Mouse (Mus musculus) C2C12 (cell line): ENCODE results near the gene Fkbp1a. TPM values are rescaled to one million over a fixed set of nuclear protein-coding genes. Genes with fewer than 3 reads are reported as not detected.

Source experiments
- H3K27me3 ChIP-seq: one replicate; pipeline ENCODE4 v1.6.1; 2011; ENCODE audit not compliant: control insufficient read depth, insufficient read depth, insufficient read length
- H3K36me3 ChIP-seq: one replicate; pipeline ENCODE4 v1.6.1; 2011; ENCODE audit not compliant: control insufficient read depth, insufficient read depth
- H3K4me3 ChIP-seq: one replicate; pipeline ENCODE4 v1.5.1; 2011; ENCODE audit warnings: mild to moderate bottlenecking, control low read depth; ENCODE audit not compliant: poor library complexity, insufficient read depth, severe bottlenecking
- H3K79me2 ChIP-seq: one replicate; pipeline ENCODE4 v1.6.1; 2011; ENCODE audit not compliant: control insufficient read depth, insufficient read depth
- H3K79me3 ChIP-seq: one replicate; pipeline ENCODE4 v1.6.1; 2011; ENCODE audit warnings: low read depth, control low read depth
- H3ac ChIP-seq: one replicate; pipeline ENCODE3; 2011; ENCODE audit warnings: low read depth; ENCODE audit not compliant: control insufficient read depth, insufficient read length
- CEBPB ChIP-seq: IDR thresholded peaks from one replicate; pipeline ENCODE4 v1.6.1; 2011; ENCODE audit warnings: low read depth, mild to moderate bottlenecking, control low read depth, moderate library complexity
- CTCF ChIP-seq: IDR thresholded peaks from one replicate; pipeline ENCODE4 v1.5.1; 2011; ENCODE audit not compliant: control insufficient read depth, insufficient read depth, insufficient read length
- FOSL1 ChIP-seq: IDR thresholded peaks from one replicate; pipeline ENCODE4 v1.8.0; 2011; ENCODE audit warnings: mild to moderate bottlenecking, low read length; ENCODE audit not compliant: poor library complexity, insufficient read depth, severe bottlenecking
- MAX ChIP-seq: IDR thresholded peaks from one replicate; pipeline ENCODE4 v1.6.1; 2011; ENCODE audit warnings: mild to moderate bottlenecking, control low read depth
- MYOD1 ChIP-seq: IDR thresholded peaks from one replicate; pipeline ENCODE4 v1.6.1; 2011; ENCODE audit warnings: low read depth; ENCODE audit not compliant: control insufficient read depth, insufficient read length
- MYOG ChIP-seq: IDR thresholded peaks from one replicate; pipeline ENCODE4 v1.6.1; 2011; ENCODE audit not compliant: control insufficient read depth, insufficient read length; ENCODE audit errors: extremely low read depth
- USF1 ChIP-seq: IDR thresholded peaks from one replicate; pipeline ENCODE4 v1.6.1; 2011; ENCODE audit warnings: low read depth, mild to moderate bottlenecking, control low read depth, moderate library complexity
- long read RNA-seq, 2 experiments: library from polyadenylated mRNA; unstranded; transcript quantifications; one replicate each; pipeline ENCODE4 v2.0.0; 2019 to 2020
- polyA plus RNA-seq: library from polyadenylated mRNA; unstranded; fragments of >200 nt; fragmentation: generic; extraction: Trizol; gene quantifications from one replicate; pipeline ENCODE4 v1.2.1, GENCODE M21; 2012; ENCODE audit warnings: missing spikeins

The Fkbp1a gene
- 595 TPM for polyA plus RNA-seq
- long read RNA-seq, experiment 1, transcript Fkbp1a-201 (5 exons, 1,658 nt): major isoform, 513 of 587 reads
- long read RNA-seq, experiment 1, transcript Fkbp1a-210 (4 exons, 438 nt): minor isoform, 5 of 587 reads
- long read RNA-seq, experiment 1, partial matches to known transcripts: 22 of 587 reads
- long read RNA-seq, experiment 1, other reads (novel, unspliced or antisense): 46 of 587 reads
- long read RNA-seq, experiment 2, transcript Fkbp1a-210 (4 exons, 438 nt): minor isoform, 9 of 1,702 reads
- long read RNA-seq, experiment 2, transcript Fkbp1a-201 (5 exons, 1,658 nt): major isoform, 1,555 of 1,702 reads
- long read RNA-seq, experiment 2, partial matches to known transcripts: 11 of 1,702 reads
- long read RNA-seq, experiment 2, other reads (novel, unspliced or antisense): 117 of 1,702 reads

DNA sequence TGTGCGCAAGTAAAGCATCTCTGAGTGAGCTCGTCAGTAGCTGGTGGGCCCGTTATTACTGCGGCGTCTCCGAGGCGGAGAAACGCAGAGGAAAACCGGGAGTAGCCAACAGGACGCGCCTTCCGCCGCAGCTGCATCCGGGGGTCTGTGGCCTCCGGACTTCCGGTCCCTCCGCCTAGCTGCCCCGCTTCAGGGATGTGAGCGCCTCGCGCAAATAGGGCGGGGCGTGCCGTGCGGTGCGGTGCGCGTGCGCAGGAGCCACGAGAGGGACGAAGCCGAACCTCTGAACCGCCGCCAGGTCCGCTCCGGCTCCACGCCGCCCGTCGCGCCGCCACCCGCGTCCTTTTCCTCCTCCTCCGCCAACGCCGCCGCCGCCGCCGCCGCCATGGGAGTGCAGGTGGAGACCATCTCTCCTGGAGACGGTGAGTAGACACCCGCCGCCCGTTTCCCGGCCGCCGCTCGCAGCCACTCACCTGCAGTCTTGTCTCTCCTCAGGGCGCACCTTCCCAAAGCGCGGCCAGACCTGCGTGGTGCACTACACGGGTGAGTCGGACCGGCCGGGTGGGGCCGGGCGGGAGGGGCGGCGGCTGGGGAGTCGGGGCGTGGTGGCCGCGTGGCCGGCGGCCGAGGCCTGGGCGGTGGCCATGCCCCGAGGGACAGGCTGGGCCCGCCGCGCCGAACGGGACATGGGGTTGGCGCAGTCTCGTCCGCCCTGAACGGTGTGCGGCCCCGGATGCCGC, at the start of gene Fkbp1a:
Gene Fkbp1a (plus strand): TSS at position 161 of the 740 bp plus-strand sequence.
- Histone ChIP-seq H3K27me3 (no peaks in the 10 kb centered on the region), H3ac (peak within 1 kb of the TSS; percentile 94), H3K79me3 (peaks cover 47% of the 10 kb centered on the region), H3K79me2 (peaks cover 50% of the 10 kb centered on the region), H3K36me3 (peaks cover 39% of the 10 kb centered on the region), H3K4me3 (peak within 1 kb of the TSS; percentile 81)
- TF ChIP-seq FOSL1: no peak
- peak; percentile 79 for TF ChIP-seq MAX
- peak; percentile 23 for TF ChIP-seq MYOD1

DNA sequence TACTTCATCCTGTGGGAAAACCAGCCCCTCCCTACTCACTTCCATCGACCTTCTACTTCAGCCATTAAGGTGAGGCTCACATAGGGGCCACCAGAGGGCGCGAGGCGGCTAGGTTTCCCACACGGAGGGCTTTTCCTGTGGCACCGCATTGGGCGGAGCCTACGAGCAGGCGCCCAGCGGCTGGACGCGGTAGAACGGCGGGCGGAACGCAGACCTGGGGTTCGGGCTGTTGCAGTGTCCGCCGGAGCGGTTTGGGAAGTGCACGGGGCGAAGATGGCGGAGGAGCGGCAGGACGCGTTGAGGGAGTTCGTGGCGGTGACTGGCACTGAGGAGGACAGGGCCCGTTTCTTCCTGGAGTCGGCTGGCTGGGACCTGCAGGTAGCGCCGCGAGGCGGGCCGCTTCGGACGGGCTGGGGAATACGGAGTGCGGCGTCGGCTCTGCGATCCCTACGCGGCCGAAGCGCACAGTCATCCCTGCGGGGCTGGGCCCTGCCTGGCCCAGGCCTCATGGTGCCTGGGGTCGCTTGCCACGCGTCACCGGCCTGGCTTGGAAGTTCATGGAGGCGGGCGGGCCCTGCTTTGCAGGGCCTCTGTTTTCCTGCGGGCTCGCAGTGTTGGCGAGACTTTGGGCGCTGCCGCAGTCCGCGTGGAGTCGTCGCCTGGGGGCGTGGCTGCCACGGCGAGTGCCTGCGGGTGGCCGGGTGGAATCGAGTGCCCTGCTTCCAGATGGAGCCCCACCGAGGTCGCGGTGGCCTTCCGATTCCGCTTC, 48.1 kb upstream of the Fkbp1a start, which contains the start of gene Nsfl1c:
Gene Nsfl1c (plus strand): TSS at position 148 of the 769 bp plus-strand sequence.
- Histone ChIP-seq H3K79me3 (peaks cover 40% of the 10 kb centered on the region), H3K36me3 (peaks cover 35% of the 10 kb centered on the region), H3K79me2 (peaks cover 51% of the 10 kb centered on the region), H3K27me3 (peaks cover 3% of the 10 kb centered on the region), H3K4me3 (peak within 1 kb of the TSS; percentile 92), H3ac (peak within 1 kb of the TSS; percentile 85)
- TF ChIP-seq MYOG: no peak
- peak; percentile 89 for TF ChIP-seq CTCF
- TF ChIP-seq MAX: peak; percentile 73

DNA sequence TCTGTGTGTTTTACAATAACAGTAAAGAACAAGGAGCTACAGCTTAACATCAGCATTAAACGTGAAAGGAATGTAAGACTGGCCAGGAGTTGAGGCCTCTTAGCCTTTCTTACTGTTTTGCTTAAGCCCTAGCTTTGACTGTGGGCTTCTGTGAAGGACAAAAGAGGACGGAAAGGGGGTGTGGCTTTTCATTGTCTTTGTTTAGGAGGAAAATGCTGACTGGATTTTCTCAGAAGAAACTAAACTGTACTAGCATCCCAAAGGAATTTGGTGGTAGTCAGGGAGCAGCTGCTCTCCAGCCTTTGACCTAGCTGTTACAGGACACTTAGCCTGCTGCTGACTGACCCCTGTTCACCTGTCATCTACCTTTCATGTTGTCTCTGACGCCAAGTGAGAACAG, 43.9 kb upstream of the Fkbp1a start:
- H3ac ChIP-seq: no peak overlapping the region
- peaks cover 75% of the 10 kb centered on the region for H3K36me3 ChIP-seq
- H3K79me2 ChIP-seq: peaks cover 62% of the 10 kb centered on the region
- no peak overlapping the region for H3K4me3 ChIP-seq
- no peaks in the 10 kb centered on the region for H3K27me3 ChIP-seq
- no peak for TF ChIP-seq CEBPB
- TF ChIP-seq MYOG: no peak
- TF ChIP-seq FOSL1: no peak
- TF ChIP-seq CTCF: no peak
- no peak for TF ChIP-seq MAX
- TF ChIP-seq USF1: no peak
- no peak for TF ChIP-seq MYOD1
- peaks cover 43% of the 10 kb centered on the region for H3K79me3 ChIP-seq

DNA sequence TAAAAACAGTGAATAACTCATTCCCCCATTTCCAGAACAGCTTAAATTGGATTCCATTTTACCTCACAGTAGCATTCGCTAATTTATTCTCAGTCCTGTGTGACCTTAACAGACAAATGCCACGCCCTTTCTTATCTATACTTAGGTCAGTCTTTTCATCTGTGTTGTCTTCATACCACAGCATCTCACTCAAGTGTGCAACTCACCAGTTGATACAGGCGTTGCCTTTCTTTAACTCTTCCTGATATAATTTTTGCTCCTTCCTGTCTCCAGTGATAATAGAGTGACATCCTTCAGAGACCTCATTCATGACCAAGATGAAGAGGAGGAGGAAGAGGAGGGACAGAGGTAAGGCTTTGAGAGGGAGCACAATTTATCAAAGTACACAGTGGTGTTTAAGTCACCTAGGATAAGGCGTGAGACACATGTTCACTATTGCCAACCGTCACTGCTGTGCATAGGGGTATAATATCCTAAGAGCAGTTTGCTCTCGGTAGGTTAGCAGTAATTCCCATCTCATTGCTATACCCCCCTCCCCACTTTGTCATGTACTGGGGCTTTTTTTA, 41.8 kb upstream of the Fkbp1a start:
- no peak overlapping the region for H3ac ChIP-seq
- H3K79me3 ChIP-seq: peaks cover 34% of the 10 kb centered on the region
- TF ChIP-seq FOSL1 (no peak), MYOG (no peak), CEBPB (no peak), MYOD1 (no peak), MAX (no peak), CTCF (no peak), USF1 (no peak)
- no peak overlapping the region for H3K4me3 ChIP-seq
- H3K27me3 ChIP-seq: no peaks in the 10 kb centered on the region
- H3K36me3 ChIP-seq: peaks cover 96% of the 10 kb centered on the region
- H3K79me2 ChIP-seq: peaks cover 48% of the 10 kb centered on the region

DNA sequence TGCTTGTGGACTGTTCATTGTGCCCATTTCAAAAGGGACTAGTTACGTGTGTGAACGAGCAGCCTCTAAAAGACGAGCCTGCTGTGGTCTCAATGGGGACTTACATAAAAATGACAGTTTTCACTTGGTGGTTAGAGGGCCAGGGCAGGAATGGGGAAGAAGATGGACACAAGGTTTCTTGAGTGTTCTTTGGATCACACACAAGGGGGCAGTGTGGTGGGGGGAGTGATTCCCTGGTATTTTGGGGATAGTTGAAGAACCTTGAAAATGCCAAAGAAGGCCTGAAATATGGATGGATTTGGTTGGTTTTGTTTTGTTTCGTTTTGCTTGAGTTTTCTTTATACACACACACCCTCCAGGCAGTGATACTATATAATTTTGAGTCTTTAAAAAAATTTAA, 38.1 kb upstream of the Fkbp1a start:
- TF ChIP-seq MAX: no peak
- no peak for TF ChIP-seq FOSL1
- no peak for TF ChIP-seq USF1
- Histone ChIP-seq H3K4me3 (no peak overlapping the region), H3K79me3 (peaks cover 3% of the 10 kb centered on the region), H3ac (no peak overlapping the region), H3K27me3 (no peaks in the 10 kb centered on the region), H3K79me2 (peaks cover 11% of the 10 kb centered on the region), H3K36me3 (peaks cover 94% of the 10 kb centered on the region)
